Comparison of ENCODE assay signal across 8 mouse cellular contexts in genomic region chr16:78576478-78577084, GRCm38 (mm10). TPM values are rescaled to one million over a fixed set of nuclear protein-coding genes. Genes with fewer than 3 reads are reported as not detected.
DNase-seq lines count a peak whose midpoint lies in the region; ATAC-seq and TF ChIP-seq lines count a peak whose summit lies in the region.

Gene D16Ertd472e (minus strand): TSS chr16:78576708.

- H3K27ac ChIP-seq in lung, postnatal 0 days (ENCODE audit: low read length): peak within 1 kb of the TSS; percentile 96

- TF ChIP-seq EP300 in lung, postnatal 0 days (IDR thresholded peaks at IDR 0.05): no peak

- H3K4me3 ChIP-seq in lung, postnatal 0 days (ENCODE audit: low read depth, low read length): peak within 1 kb of the TSS; percentile 68

- DNase-seq in MEL-GATA-1-ER (ENCODE audit: extremely low read depth, low read depth): peak; percentile 47
- peak; percentile 14 to 31 for DNase-seq in cerebellum, adult 18-20 months
- DNase-seq in forelimb bud, embryonic 11.5 days (ENCODE audit: low read depth, low spot score): peak; percentile 70
- peak; percentile 84 to 89 for DNase-seq in layer of hippocampus, postnatal 10 days (ENCODE audit: low spot score in 2 of 2)
- peak; percentile 95 for DNase-seq in lung, postnatal 0 days (ENCODE audit: low spot score)
- peak; percentile 72 for DNase-seq in ovary, postnatal 10 days (ENCODE audit: low spot score)
- peak; percentile 92 for DNase-seq in thymus, postnatal 0 days (ENCODE audit: low spot score)

- peak within 1 kb of the TSS; percentile 71 for H3K4me2 ChIP-seq in lung, postnatal 0 days (replicated peaks; ENCODE audit: low read depth, low read length)

- H3K36me3 ChIP-seq in lung, postnatal 0 days (ENCODE audit: insufficient read depth, low read length): no peaks in the 10 kb centered on the region

- no peaks in the 10 kb centered on the region for H3K27me3 ChIP-seq in lung, postnatal 0 days (replicated peaks; ENCODE audit: insufficient read depth, low read length)

- no peak; the same call in 1 of the 2 replicates for TF ChIP-seq CTCF in lung, postnatal 0 days (IDR thresholded peaks at IDR 0.05)

- WGBS in lung, postnatal 0 days: under 1% methylated on average over 58 of the region's 70 CpGs

- H3K9ac ChIP-seq in lung, postnatal 0 days (replicated peaks; ENCODE audit: low read depth): peak within 1 kb of the TSS; percentile 62

- peaks cover 4% of the 10 kb centered on the region; the same call in 1 of the 2 replicates for H3K4me1 ChIP-seq in lung, postnatal 0 days (ENCODE audit: insufficient read depth, low read depth, low read length)

- ATAC-seq in hematopoietic stem cell, adult 5-6 weeks (replicated peaks in 1 of 2; ENCODE audit: insufficient read depth in 1 of 2, low FRiP score in 2 of 2, low TSS enrichment in 1 of 2, low read depth in 1 of 2, poor library complexity in 2 of 2, severe bottlenecking in 2 of 2): peak; percentile 82
- ATAC-seq in lung, postnatal 0 days: peak; percentile 98

- H3K9me3 ChIP-seq in lung, postnatal 0 days (ENCODE audit: low read length): no peaks in the 10 kb centered on the region

RNA-seq across cellular contexts. Expression of gene D16Ertd472e, which starts in this region (rescaled TPM):
- total RNA-seq in hematopoietic stem cell, adult 5-6 weeks (2017): 57.2 and 58.0 TPM in 2 replicates
- total RNA-seq in layer of hippocampus, postnatal 10 days (2021): 10 to 100 TPM; 10.8 to 12.0 TPM
- polyA plus RNA-seq in lung, postnatal 0 days (2015; fragmentation: Nextera tagmentation; extraction: Ambion mirVana): 12.3 and 14.7 TPM in 2 replicates
- 54.1 and 63.7 TPM in 2 replicates for polyA plus RNA-seq in thymus, postnatal 0 days (2015; fragmentation: Nextera tagmentation; extraction: Ambion mirVana)

Comparison
In these comparisons a context has a peak if more than half of its experiments do, and no peak if none do; other contexts are left out.
1. Peak in every context shown above with its lines: DNase-seq, ATAC-seq, H3K4me3 ChIP-seq and H3K27ac ChIP-seq.
2. DNase-seq: peak in every context shown above with its lines; median percentile 95 in lung, postnatal 0 days; 92 in thymus, postnatal 0 days; 86 in layer of hippocampus, postnatal 10 days; 72 in ovary, postnatal 10 days; 70 in forelimb bud, embryonic 11.5 days; 47 in MEL-GATA-1-ER; 22 in cerebellum, adult 18-20 months.